Mouse (Mus musculus): ENCODE data around the gene Eif3k. TPM values are rescaled to one million over a fixed set of nuclear protein-coding genes. Genes with fewer than 3 reads are reported as not detected.

Gene Eif3k
- polyA plus RNA-seq, 2 experiments, result 450 to 473 TPM

DNA sequence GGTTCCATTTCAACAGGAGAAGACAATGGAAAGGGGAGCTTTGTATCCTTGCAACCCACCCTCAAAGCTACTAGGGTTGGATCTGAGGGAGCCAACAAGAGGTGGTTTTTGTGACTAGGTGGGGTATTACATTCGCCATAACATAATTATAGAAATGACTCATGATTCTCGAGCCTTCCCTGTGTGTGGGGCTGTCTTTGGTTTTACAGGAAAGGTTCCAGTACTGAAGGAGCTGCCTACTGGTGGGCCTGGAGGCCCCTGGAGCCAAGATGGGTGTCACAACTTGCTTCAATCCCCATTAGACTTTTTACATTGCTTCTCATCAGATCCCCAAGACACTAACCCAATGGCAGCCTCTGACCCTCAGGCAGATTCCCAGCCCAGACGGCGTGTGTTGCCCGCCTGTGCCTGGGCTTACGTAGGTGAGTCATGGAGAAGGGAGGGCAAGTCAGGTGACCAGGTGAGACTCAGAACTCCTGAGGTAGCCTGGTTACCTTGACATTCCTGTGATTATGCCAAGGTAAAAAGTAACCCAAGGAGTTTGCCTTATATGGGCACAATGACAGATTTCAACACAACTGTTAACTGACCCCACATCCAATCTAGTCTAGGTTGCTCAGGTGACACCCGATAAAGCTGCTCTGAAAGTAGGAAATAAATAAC lies 50.5 kb downstream of the Eif3k start:
- TF ChIP-seq POLR2A (IDR thresholded peaks at IDR 0.05; ENCODE audit: borderline replicate concordance, extremely low read depth, insufficient read depth, insufficient read length), result no peak
- Histone ChIP-seq H3K4me2 (replicated peaks; ENCODE audit: low read depth, low read length, severe bottlenecking) (no peak overlapping the region), H3K9me3 (ENCODE audit: control insufficient read depth, low read length) (no peaks in the 10 kb centered on the region), H3K4me1 (ENCODE audit: control insufficient read depth, insufficient read depth, low read length) (peaks cover 23% of the 10 kb centered on the region), H3K27ac (replicated peaks; ENCODE audit: low read depth, low read length) (peak overlapping the region; percentile 65; the same call in 1 of the 2 replicates), H3K36me3 (ENCODE audit: control insufficient read depth, insufficient read depth, low read length) (0 out of 2 replicates have a peak, but pooled peaks cover 7% of the 10 kb centered on the region), H3K4me3 (replicated peaks; ENCODE audit: low read length) (no peak overlapping the region), H3K27me3 (ENCODE audit: control insufficient read depth, insufficient read depth, low read length) (no peaks in the 10 kb centered on the region), H3K9ac (ENCODE audit: low read depth, low read length, severe bottlenecking) (no peak overlapping the region)
- ATAC-seq (ENCODE audit: low FRiP score, low read depth) (no peak), DNase-seq (ENCODE audit: low spot score) (no peak)
- 73% methylated on average over 7 of the region's 7 CpGs for WGBS

GRCm38 (mm10) chr7:28930320-28931031 lies 51.2 kb downstream of the Eif3k start:
- Histone ChIP-seq H3K4me1 (ENCODE audit: control insufficient read depth, insufficient read depth, low read length) (peaks cover 25% of the 10 kb centered on the region), H3K36me3 (ENCODE audit: control insufficient read depth, insufficient read depth, low read length) (0 out of 2 replicates have a peak, but pooled peaks cover 2% of the 10 kb centered on the region), H3K27ac (replicated peaks; ENCODE audit: low read depth, low read length) (peak overlapping the region; percentile 65; the same call in 1 of the 2 replicates), H3K9me3 (ENCODE audit: control insufficient read depth, low read length) (no peaks in the 10 kb centered on the region), H3K27me3 (ENCODE audit: control insufficient read depth, insufficient read depth, low read length) (no peaks in the 10 kb centered on the region), H3K4me3 (replicated peaks; ENCODE audit: low read length) (no peak overlapping the region), H3K4me2 (replicated peaks; ENCODE audit: low read depth, low read length, severe bottlenecking) (no peak overlapping the region), H3K9ac (ENCODE audit: low read depth, low read length, severe bottlenecking) (no peak overlapping the region)
- WGBS, result 34% methylated on average over 5 of the region's 5 CpGs
- ATAC-seq (ENCODE audit: low FRiP score, low read depth) (no peak), DNase-seq (ENCODE audit: low spot score) (peak; percentile 34)
- no peak for TF ChIP-seq POLR2A (IDR thresholded peaks at IDR 0.05; ENCODE audit: borderline replicate concordance, extremely low read depth, insufficient read depth, insufficient read length)

DNA sequence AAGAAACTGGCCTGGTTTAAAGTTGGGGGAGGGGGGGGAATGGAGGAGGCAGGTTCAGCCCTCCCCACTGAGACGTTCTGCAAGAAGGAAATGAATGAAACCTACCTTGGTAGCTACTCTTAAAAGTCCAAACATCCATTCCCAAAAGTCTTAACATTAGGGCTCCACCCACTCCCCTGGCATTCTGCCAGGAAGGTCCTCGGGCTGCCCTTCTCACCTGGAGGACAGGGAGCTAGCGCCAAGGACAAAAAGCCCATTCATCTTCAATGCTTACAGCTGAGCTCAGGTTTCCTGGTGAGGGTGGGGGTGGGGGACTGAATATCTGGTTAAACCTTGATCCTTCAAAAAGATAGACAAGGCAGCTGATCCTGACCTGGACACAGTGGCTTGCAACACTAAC lies 52.3 kb downstream of the Eif3k start:
- DNase-seq (ENCODE audit: low spot score) (no peak), ATAC-seq (ENCODE audit: low FRiP score, low read depth) (0 out of 2 replicates have a peak, but pooled peaks have one; percentile 11)
- peaks cover 36% of the 10 kb centered on the region for H3K4me1 ChIP-seq (ENCODE audit: control insufficient read depth, insufficient read depth, low read length)
- H3K9ac ChIP-seq (ENCODE audit: low read depth, low read length, severe bottlenecking), result no peak overlapping the region
- TF ChIP-seq POLR2A (IDR thresholded peaks at IDR 0.05; ENCODE audit: borderline replicate concordance, extremely low read depth, insufficient read depth, insufficient read length), result no peak
- H3K27ac ChIP-seq (replicated peaks; ENCODE audit: low read depth, low read length), result 0 out of 2 replicates have a peak overlapping the region, but pooled peaks have one; percentile 35
- H3K4me3 ChIP-seq (replicated peaks; ENCODE audit: low read length), result no peak overlapping the region
- H3K36me3 ChIP-seq (ENCODE audit: control insufficient read depth, insufficient read depth, low read length), result peaks cover 5% of the 10 kb centered on the region; the same call in 1 of the 2 replicates
- H3K27me3 ChIP-seq (ENCODE audit: control insufficient read depth, insufficient read depth, low read length), result no peaks in the 10 kb centered on the region
- H3K9me3 ChIP-seq (ENCODE audit: control insufficient read depth, low read length), result no peaks in the 10 kb centered on the region
- WGBS, result 36% methylated on average over 3 of the region's 3 CpGs
- H3K4me2 ChIP-seq (replicated peaks; ENCODE audit: low read depth, low read length, severe bottlenecking), result no peak overlapping the region

- Histone ChIP-seq H3K36me3 (ENCODE audit: control insufficient read depth, insufficient read depth, low read length) (peaks cover 13% of the 10 kb centered on the region), H3K4me3 (replicated peaks; ENCODE audit: low read length) (no peak overlapping the region), H3K27ac (replicated peaks; ENCODE audit: low read depth, low read length) (0 out of 2 replicates have a peak overlapping the region, but pooled peaks have one; percentile 89), H3K4me2 (replicated peaks; ENCODE audit: low read depth, low read length, severe bottlenecking) (no peak overlapping the region), H3K9ac (ENCODE audit: low read depth, low read length, severe bottlenecking) (no peak overlapping the region), H3K9me3 (ENCODE audit: control insufficient read depth, low read length) (no peaks in the 10 kb centered on the region), H3K27me3 (ENCODE audit: control insufficient read depth, insufficient read depth, low read length) (no peaks in the 10 kb centered on the region), H3K4me1 (ENCODE audit: control insufficient read depth, insufficient read depth, low read length) (peaks cover 64% of the 10 kb centered on the region)
- no peak for DNase-seq (ENCODE audit: low spot score)
- 80% methylated on average over 2 of the region's 2 CpGs for WGBS
- TF ChIP-seq POLR2A (IDR thresholded peaks at IDR 0.05; ENCODE audit: borderline replicate concordance, extremely low read depth, insufficient read depth, insufficient read length), result no peak
- ATAC-seq (ENCODE audit: low FRiP score, low read depth), result no peak
Measured at GRCm38 (mm10) chr7:28926172-28926571, 55.5 kb downstream of the Eif3k start.

- peaks cover 68% of the 10 kb centered on the region for H3K4me1 ChIP-seq (ENCODE audit: control insufficient read depth, insufficient read depth, low read length)
- TF ChIP-seq POLR2A (IDR thresholded peaks at IDR 0.05; ENCODE audit: borderline replicate concordance, extremely low read depth, insufficient read depth, insufficient read length), result no peak
- H3K4me2 ChIP-seq (replicated peaks; ENCODE audit: low read depth, low read length, severe bottlenecking), result no peak overlapping the region
- no peak overlapping the region for H3K4me3 ChIP-seq (replicated peaks; ENCODE audit: low read length)
- WGBS, result 22% methylated on average over 9 of the region's 9 CpGs
- ATAC-seq (ENCODE audit: low FRiP score, low read depth), result 0 out of 2 replicates have a peak, but pooled peaks have one; percentile 10
- peak; percentile 63 for DNase-seq (ENCODE audit: low spot score)
- H3K36me3 ChIP-seq (ENCODE audit: control insufficient read depth, insufficient read depth, low read length), result peaks cover 18% of the 10 kb centered on the region
- H3K27ac ChIP-seq (replicated peaks; ENCODE audit: low read depth, low read length), result peak overlapping the region; percentile 89
- H3K9me3 ChIP-seq (ENCODE audit: control insufficient read depth, low read length), result no peaks in the 10 kb centered on the region
- H3K9ac ChIP-seq (ENCODE audit: low read depth, low read length, severe bottlenecking), result 0 out of 2 replicates have a peak overlapping the region, but pooled peaks have one; percentile 12
- no peaks in the 10 kb centered on the region for H3K27me3 ChIP-seq (ENCODE audit: control insufficient read depth, insufficient read depth, low read length)
Measured at GRCm38 (mm10) chr7:28925317-28925716, 56.3 kb downstream of the Eif3k start.
